Mouse (Mus musculus): ENCODE data around the gene Nfic.
A peak's percentile ranks its signal among the peaks of the same experiment; 100 is the strongest.

Gene Nfic

GRCm38 (mm10) chr10:81430141-81430830 is 25.1 kb downstream of the Nfic start:
- no peak for DNase-seq (ENCODE audit: low read depth)

GRCm38 (mm10) chr10:81429605-81430061 is 25.8 kb downstream of the Nfic start:
- no peak for DNase-seq (ENCODE audit: low read depth)

- DNase-seq (ENCODE audit: low read depth): no peak
Measured at GRCm38 (mm10) chr10:81429092-81429491, 26.3 kb downstream of the Nfic start.

DNA sequence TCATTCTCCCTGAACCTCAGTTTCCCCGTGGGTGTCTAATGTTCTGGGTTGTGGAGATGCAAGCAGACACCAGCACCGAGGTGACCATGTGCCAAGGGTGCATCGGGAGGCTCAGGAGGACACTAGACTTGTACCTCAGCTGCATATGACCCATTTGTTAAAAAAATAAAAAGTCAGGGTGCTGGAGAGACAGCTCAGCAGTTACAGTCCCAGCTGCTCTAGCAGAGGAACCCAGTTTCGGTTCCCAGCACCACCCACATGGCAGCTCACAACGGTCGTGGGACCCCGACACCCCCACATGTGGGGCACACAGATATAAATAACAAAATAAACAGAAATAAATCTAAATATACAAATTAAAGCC is 26.9 kb downstream of the Nfic start:
- no peak for DNase-seq (ENCODE audit: low read depth)

DNA sequence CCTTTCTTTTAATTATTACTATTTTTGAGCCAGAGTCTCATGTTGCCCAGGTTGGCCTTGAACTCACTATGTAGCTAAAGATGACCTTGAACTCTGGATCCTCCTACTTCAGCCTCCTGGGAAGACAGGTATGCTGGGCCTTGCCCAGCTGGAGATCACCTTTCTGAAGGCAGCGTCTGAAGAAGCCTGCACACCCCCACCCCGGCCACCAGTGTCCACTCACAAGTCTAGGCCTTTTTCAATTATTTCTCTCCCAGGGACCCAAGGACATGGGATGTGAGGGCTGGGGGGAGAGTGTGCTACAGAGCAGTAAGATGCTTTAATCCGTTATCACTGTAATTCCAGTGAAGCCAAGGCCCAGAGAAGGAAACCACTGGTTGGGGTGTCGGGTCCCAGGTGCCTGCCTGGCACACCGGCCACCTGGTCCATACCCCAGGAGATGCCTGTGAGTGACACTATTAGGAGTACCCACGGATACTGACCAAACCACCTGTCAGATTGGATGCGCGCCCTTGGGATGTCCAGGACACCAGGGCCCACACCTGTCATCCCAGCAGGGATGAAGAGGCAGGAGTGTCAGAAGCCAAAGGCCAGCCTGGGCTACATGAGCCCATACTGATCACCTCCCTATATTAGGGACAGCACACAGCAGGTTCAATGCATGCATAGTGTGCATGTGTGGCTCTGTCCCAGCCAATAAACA is 27.5 kb downstream of the Nfic start:
- no peak for DNase-seq (ENCODE audit: low read depth)

GRCm38 (mm10) chr10:81427327-81427726 is 28.1 kb downstream of the Nfic start:
- no peak for DNase-seq (ENCODE audit: low read depth)

DNA sequence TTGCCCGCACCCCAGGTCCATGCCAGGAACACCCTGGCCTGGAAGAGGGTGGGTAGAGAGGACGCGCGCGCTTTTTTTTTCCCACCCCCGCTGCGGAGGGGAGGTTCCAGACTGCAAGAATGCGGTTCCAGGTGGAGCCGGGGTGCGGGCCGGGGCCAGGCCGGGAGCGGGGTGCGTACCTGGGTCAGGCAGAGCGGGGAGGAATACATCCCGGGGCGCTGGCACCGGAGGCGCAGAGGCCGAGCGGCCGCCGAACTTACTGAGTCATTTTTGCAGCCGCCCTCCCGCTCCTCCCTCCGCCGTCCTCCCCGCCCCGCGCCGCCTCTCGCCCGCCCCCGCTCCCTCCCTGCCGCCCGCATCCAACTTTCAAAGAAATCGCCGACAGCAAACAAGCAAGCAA is 28.5 kb downstream of the Nfic start:
- no peak for DNase-seq (ENCODE audit: low read depth)

GRCm38 (mm10) chr10:81426081-81426671 is 29.3 kb downstream of the Nfic start:
- DNase-seq (ENCODE audit: low read depth): no peak

- peak; percentile 73 for DNase-seq (ENCODE audit: low read depth)
Measured at GRCm38 (mm10) chr10:81425236-81425850, 30.1 kb downstream of the Nfic start.

GRCm38 (mm10) chr10:81424246-81425051 is 31.0 kb downstream of the Nfic start:
- DNase-seq (ENCODE audit: low read depth): no peak

DNA sequence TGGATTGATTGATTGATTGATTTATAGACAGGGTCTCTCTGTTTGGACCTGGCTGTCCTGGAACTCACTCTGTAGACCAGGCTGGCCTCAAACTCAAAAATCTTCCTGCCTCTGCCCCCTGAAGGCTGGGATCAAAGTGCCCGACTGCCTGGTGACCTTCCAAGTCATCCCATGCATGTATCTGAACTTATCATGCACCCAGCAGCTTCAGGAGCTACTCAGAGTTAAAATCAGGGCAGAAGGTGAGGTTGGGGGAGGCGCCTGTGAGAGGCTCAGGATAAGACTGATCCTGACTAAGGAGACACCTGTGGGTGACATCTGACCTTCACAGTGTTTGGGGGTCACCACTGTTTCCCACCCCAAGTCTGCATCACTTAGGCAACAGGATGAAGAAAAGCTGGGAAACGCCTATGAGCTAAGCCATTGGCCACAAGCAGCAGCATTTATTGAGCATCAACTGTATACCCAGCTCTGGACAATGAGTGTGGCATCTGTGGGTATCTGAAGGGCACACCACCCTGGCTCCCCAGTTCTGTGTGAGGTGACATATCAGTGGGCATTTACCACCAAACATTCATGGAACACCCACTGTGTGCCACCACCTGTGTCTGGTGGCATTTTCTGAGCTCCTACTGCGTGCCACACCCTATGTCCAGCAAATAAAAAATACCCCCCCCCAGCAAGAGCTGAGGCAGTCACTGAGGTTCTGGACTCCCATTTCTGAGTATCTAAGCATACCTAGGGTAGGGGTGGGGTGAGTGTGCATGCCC is 31.8 kb downstream of the Nfic start:
- no peak for DNase-seq (ENCODE audit: low read depth)

DNA sequence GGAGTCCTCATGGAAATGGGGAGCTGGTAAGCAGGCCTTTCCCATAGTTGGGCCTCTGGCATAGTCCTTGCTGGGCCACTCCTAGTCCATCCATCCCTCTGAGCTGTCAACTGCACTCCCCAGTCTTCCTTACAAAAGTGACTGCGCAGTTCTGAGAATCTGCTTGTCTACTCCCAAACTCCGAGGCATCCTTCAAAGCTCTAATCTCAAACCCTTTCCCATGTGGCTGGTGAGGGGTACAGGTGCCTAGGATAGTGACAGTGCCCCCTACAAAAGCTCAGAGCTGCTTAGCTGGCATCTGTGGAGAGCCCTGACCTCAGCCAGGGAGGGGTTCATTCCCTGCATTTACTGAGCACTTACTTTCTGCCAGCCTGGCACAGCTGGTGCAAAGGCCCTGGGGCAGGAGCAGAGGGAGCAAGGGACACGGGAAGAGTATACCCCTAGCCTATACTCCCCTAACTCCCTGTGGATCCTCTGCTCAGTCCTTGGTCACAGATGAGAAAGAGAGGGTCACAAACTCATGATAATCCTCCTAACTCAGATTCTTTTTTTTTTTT is 32.7 kb downstream of the Nfic start:
- DNase-seq (ENCODE audit: low read depth): no peak

GRCm38 (mm10) chr10:81422191-81422590 is 33.2 kb downstream of the Nfic start:
- DNase-seq (ENCODE audit: low read depth): no peak

DNA sequence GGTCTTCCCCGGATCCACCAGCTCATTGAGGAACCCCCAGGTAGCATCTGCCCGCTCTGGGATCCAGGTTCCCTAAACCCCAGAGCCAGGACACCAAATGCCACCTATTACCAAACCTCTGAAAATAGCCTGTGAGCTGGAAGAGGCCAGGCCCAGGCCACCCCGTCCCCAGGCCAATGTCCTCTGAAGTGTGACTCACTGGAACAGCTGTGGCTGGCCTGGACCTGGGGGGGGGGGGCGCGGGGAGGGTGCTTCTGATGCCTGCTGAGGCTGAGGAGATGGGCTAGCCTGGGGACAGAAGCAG is 33.7 kb downstream of the Nfic start:
- no peak for DNase-seq (ENCODE audit: low read depth)

DNA sequence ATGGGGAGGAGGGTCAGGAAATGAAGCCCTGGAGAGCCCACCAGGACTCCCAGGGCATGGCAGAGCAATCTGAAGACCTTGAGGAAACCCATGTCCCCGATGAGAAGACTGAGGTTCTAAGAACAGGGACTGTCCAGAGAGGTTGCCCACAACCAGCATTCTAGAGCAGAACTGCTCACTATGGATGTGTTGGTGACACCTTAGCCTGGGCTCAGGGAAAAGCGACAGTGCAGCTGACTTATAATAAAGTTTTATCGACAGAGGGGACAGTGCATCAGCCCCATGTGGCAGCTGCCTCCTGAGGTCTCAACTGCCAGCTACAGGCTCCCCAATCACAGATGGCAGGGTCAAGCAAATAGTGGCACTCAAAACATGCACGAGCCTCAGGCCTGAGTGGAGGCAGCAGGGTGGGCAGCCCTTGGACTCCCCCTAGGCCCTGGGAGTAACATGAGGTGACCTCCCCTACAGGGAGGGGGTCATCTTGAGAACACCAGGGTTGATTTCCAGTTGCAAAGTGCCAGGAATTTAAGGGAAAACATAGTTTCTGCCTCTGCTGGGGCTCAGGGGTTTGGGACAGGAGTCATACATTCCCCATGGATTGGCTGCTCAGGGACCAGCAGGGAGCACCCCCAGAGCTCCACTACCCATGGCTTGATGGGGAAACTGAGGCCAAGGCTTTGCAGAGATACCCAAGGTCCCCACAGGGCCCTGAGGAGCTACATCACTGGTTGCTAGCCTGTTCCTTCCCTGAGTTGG is 34.2 kb downstream of the Nfic start:
- no peak for DNase-seq (ENCODE audit: low read depth)

DNA sequence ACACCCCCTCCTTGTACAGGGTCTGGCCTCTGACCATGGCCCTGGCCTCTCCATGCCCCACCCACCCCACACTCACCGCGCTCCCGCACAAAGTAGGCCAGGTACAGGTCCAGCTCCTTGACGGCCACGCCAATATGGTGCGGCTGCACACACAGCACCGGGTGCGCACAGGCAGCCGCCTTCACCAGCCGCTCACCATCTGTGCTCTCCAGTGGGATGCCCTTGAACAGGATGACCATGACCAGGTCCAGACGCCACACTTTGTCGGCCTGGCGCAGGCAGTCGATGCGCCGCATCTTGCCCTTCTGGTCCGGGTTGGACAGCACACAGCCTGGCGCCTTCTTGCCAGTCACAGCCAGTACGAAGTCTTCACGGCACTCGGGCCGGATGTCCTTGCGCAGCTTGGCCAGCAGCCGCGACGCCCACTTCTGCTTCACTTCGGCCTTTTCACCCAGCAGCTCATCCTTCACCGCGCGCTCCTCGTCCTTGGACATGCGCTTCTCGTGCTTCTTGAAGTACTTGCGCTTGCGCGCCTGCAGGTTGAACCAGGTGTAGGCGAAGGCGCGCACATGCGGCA is 35.2 kb downstream of the Nfic start:
- no peak for DNase-seq (ENCODE audit: low read depth)

GRCm38 (mm10) chr10:81419111-81419928 is 36.1 kb downstream of the Nfic start:
- no peak for DNase-seq (ENCODE audit: low read depth)

DNA sequence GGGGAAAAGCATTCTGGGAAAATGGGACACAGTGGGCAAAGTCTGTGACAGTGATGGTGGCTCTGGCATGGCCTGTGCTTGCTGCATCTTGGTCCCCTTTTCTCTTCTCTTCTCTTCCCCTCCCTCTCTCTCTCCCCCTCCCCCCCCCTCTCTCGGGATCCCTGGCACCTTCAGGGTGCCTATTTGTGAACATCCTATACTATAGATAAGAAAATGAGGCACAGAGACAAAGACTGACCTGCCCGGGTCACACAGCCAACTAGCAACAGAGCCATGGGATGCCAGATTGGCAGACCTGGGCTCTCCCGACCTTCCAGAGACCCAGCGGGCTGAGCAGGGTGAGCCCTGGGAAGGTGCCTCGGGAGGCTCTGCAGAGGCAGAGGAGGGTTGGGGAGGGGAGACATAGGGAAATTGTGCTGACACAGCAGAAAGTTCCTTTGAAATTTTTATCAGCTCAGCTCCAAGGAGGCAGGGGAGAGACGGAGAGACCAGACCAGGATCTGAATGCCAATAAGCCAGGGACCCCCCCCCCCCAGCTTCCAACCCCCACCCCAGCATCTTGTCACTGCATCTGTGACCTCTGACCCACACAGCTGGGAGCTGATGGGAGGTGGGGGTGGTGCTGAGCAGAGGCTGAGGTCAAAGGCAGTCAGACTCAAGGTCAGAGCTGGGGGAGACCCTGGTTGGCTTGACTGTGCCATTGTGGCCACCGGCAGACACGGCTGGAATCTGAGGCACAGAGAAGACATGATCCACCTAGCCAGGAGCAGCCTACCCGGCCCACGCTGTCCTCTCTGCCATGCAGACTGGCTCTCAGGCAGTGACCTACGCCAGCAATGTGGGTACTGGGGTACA is 37.0 kb downstream of the Nfic start:
- DNase-seq (ENCODE audit: low read depth): no peak
